Mouse (Mus musculus): ENCODE measurements around the gene Ehmt1. TPM values are rescaled to one million over a fixed set of nuclear protein-coding genes. Genes with fewer than 3 reads are reported as not detected.

Ehmt1 gene
- polyA plus RNA-seq, 1 experiment from 2014 or later = 99.5 TPM

DNA sequence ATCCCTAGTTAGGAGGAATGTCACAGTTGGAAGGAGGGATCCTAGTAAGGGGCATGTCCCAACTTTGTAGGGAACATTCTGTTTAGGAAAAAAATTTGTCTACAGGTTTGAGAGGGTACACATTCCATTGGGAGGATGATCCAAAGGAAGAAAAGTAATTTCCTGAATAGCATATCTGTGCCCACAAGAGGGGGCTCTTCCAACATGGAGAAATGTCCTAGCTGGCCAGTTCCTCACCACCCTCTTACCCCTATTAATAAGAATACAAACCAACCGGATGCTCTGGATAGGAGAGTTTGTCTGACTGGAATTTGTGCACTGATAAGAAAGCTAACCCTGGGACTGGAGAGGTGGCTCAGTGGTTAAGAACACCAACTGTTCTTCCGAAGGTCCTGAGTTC is 4.1 kb upstream of the Ehmt1 start:
- Histone ChIP-seq H3K4me3 (replicated peaks; ENCODE audit: low read depth, low read length) (no peak overlapping the region), H3K9ac (replicated peaks; ENCODE audit: low read length) (no peak overlapping the region), H3K36me3 (ENCODE audit: control insufficient read depth, insufficient read depth, low read length) (0 out of 2 replicates have a peak, but pooled peaks cover 3% of the 10 kb centered on the region), H3K4me1 (ENCODE audit: control insufficient read depth, insufficient read depth, low read length) (no peaks in the 10 kb centered on the region), H3K9me3 (ENCODE audit: control insufficient read depth, low read length) (no peaks in the 10 kb centered on the region), H3K27me3 (ENCODE audit: control insufficient read depth, insufficient read depth, low read length) (no peaks in the 10 kb centered on the region), H3K4me2 (ENCODE audit: low read length) (no peak overlapping the region), H3K27ac (replicated peaks; ENCODE audit: low read depth, low read length) (no peak overlapping the region)
- ATAC-seq (ENCODE audit: low FRiP score, low TSS enrichment) = no peak
- 49% methylated on average over 2 of the region's 2 CpGs for WGBS
- peak; percentile 35 for DNase-seq

DNA sequence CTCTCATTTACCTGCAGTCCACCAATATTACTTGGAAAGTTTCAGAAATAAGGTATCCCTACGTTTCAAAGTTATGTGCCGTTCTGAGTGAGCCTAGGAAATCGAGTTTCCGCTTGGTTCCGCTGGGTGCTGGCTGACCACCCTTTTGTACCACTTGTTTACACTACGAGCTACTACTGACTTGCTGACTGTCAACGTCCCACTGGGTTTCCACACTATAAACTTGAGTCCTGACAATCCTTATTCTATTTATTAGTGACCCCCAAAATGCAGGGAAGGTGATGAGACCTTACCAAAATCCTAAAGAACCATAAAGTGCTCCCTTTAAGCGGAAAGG is 393 bp upstream of the Ehmt1 start:
- Histone ChIP-seq H3K36me3 (ENCODE audit: control insufficient read depth, insufficient read depth, low read length) (no peaks in the 10 kb centered on the region), H3K4me1 (ENCODE audit: control insufficient read depth, insufficient read depth, low read length) (peaks cover 11% of the 10 kb centered on the region), H3K27ac (replicated peaks; ENCODE audit: low read depth, low read length) (peak overlapping the region; percentile 97; the same call in 1 of the 2 replicates), H3K9ac (replicated peaks; ENCODE audit: low read length) (peak overlapping the region; percentile 96), H3K4me3 (replicated peaks; ENCODE audit: low read depth, low read length) (peak overlapping the region; percentile 96), H3K4me2 (ENCODE audit: low read length) (peak overlapping the region; percentile 82), H3K27me3 (ENCODE audit: control insufficient read depth, insufficient read depth, low read length) (no peaks in the 10 kb centered on the region), H3K9me3 (ENCODE audit: control insufficient read depth, low read length) (no peaks in the 10 kb centered on the region)
- 8% methylated on average over 8 of the region's 8 CpGs for WGBS
- ATAC-seq (ENCODE audit: low FRiP score, low TSS enrichment) (peak; percentile 62), DNase-seq (no peak)

DNA sequence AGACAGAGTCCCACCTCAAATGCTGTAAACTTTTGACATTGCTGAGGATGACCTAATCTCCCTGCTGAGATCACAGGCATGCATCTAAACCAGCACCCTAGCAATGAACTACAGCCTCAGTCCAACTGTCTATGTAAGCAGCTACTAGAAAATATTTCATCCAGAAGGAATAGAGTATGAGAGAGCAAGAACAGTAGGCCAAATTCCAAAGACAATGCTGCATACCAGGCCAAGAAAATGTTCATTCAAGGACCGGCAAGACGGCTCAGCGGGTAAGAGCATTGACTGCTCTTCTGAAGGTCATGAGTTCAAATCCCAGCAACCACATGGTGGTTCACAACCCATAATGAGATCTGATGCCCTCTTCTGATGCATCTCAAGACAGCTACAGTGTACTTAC is 4.7 kb downstream of the Ehmt1 start:
- 91% methylated on average over 3 of the region's 3 CpGs for WGBS
- no peaks in the 10 kb centered on the region for H3K27me3 ChIP-seq (ENCODE audit: control insufficient read depth, insufficient read depth, low read length)
- no peak overlapping the region for H3K9ac ChIP-seq (replicated peaks; ENCODE audit: low read length)
- H3K4me3 ChIP-seq (replicated peaks; ENCODE audit: low read depth, low read length) = no peak overlapping the region
- peaks cover 10% of the 10 kb centered on the region for H3K36me3 ChIP-seq (ENCODE audit: control insufficient read depth, insufficient read depth, low read length)
- no peaks in the 10 kb centered on the region for H3K9me3 ChIP-seq (ENCODE audit: control insufficient read depth, low read length)
- DNase-seq (no peak), ATAC-seq (ENCODE audit: low FRiP score, low TSS enrichment) (no peak)
- H3K4me1 ChIP-seq (ENCODE audit: control insufficient read depth, insufficient read depth, low read length) = peaks cover 11% of the 10 kb centered on the region
- H3K4me2 ChIP-seq (ENCODE audit: low read length) = no peak overlapping the region
- H3K27ac ChIP-seq (replicated peaks; ENCODE audit: low read depth, low read length) = no peak overlapping the region

DNA sequence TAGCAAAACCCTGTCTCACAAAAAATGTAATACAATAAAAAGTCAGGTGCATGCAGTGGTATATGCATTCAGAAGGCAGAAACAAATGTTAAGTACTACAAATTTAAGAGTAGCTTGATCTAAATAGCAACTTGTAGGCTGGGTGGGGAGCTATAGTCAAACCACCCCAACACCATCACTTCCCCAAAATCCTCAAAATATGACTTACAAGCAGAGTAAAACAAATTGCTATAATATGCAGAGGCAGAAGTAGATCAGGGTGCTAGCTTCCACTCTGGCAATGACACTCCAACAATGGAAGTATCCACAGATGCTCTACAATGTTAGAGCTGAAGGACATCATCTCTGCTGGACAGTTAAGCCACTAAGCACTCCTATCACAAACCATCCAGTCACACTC is 6.8 kb downstream of the Ehmt1 start:
- Histone ChIP-seq H3K4me1 (ENCODE audit: control insufficient read depth, insufficient read depth, low read length) (peaks cover 6% of the 10 kb centered on the region), H3K9me3 (ENCODE audit: control insufficient read depth, low read length) (no peaks in the 10 kb centered on the region), H3K36me3 (ENCODE audit: control insufficient read depth, insufficient read depth, low read length) (peaks cover 10% of the 10 kb centered on the region), H3K9ac (replicated peaks; ENCODE audit: low read length) (no peak overlapping the region), H3K27ac (replicated peaks; ENCODE audit: low read depth, low read length) (no peak overlapping the region), H3K4me2 (ENCODE audit: low read length) (no peak overlapping the region), H3K27me3 (ENCODE audit: control insufficient read depth, insufficient read depth, low read length) (no peaks in the 10 kb centered on the region), H3K4me3 (replicated peaks; ENCODE audit: low read depth, low read length) (no peak overlapping the region)
- no peak for ATAC-seq (ENCODE audit: low FRiP score, low TSS enrichment)
- DNase-seq = no peak

DNA sequence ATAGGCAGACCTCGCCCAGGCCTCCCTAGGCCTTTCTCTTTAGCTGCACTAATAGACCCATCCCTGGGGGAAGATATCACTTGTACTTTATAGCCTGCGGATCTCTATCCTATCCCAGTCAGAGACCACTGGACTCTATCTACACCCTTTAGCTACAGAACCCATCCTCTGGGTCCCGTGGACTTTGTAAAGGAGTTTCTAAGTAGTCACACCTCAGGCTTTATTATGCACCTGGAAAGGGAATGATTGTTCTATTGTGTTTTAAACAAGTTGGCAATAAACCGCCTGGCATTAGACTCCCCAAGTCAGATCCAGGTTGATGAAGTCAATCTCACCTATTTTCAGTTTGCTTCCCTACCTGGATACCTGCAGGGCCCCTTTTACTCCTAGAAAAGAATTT is 7.2 kb downstream of the Ehmt1 start:
- WGBS = 97% methylated on average over 4 of the region's 4 CpGs

DNA sequence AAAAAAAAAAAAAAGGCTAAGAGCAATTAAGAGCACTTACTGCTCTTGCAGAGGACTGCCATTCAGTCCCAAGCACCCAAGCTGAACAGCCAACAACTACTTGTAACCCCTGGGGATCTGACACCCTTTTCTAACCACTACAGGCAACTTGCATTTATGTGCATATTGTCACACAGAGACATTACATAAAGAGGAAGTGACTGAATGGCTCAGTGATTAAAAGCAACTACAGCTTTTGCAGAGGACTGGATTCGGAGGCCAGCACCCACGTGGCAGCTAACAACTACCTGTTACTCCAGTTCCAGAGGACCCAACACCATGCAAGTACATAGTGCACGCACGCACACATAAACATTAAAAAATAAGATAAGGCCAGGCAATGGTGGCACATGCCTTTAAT is 8.9 kb downstream of the Ehmt1 start:
- no peak overlapping the region for H3K27ac ChIP-seq (replicated peaks; ENCODE audit: low read depth, low read length)
- H3K4me2 ChIP-seq (ENCODE audit: low read length) = no peak overlapping the region
- H3K27me3 ChIP-seq (ENCODE audit: control insufficient read depth, insufficient read depth, low read length) = no peaks in the 10 kb centered on the region
- no peak for ATAC-seq (ENCODE audit: low FRiP score, low TSS enrichment)
- peaks cover 10% of the 10 kb centered on the region for H3K36me3 ChIP-seq (ENCODE audit: control insufficient read depth, insufficient read depth, low read length)
- no peak for DNase-seq
- WGBS = over 99% methylated on average over 4 of the region's 4 CpGs
- H3K9me3 ChIP-seq (ENCODE audit: control insufficient read depth, low read length) = no peaks in the 10 kb centered on the region
- H3K4me1 ChIP-seq (ENCODE audit: control insufficient read depth, insufficient read depth, low read length) = peaks cover 13% of the 10 kb centered on the region
- no peak overlapping the region for H3K4me3 ChIP-seq (replicated peaks; ENCODE audit: low read depth, low read length)
- H3K9ac ChIP-seq (replicated peaks; ENCODE audit: low read length) = no peak overlapping the region

More for the DNA sequence above, 7.2 kb downstream of the Ehmt1 start:
- H3K36me3 ChIP-seq (ENCODE audit: control insufficient read depth, insufficient read depth, low read length) = peaks cover 10% of the 10 kb centered on the region
- no peaks in the 10 kb centered on the region for H3K9me3 ChIP-seq (ENCODE audit: control insufficient read depth, low read length)
- no peak for ATAC-seq (ENCODE audit: low FRiP score, low TSS enrichment)
- no peaks in the 10 kb centered on the region for H3K27me3 ChIP-seq (ENCODE audit: control insufficient read depth, insufficient read depth, low read length)
- no peak overlapping the region for H3K4me2 ChIP-seq (ENCODE audit: low read length)
- H3K27ac ChIP-seq (replicated peaks; ENCODE audit: low read depth, low read length) = no peak overlapping the region
- H3K9ac ChIP-seq (replicated peaks; ENCODE audit: low read length) = no peak overlapping the region
- H3K4me1 ChIP-seq (ENCODE audit: control insufficient read depth, insufficient read depth, low read length) = peaks cover 2% of the 10 kb centered on the region
- no peak for DNase-seq
- H3K4me3 ChIP-seq (replicated peaks; ENCODE audit: low read depth, low read length) = no peak overlapping the region

DNA sequence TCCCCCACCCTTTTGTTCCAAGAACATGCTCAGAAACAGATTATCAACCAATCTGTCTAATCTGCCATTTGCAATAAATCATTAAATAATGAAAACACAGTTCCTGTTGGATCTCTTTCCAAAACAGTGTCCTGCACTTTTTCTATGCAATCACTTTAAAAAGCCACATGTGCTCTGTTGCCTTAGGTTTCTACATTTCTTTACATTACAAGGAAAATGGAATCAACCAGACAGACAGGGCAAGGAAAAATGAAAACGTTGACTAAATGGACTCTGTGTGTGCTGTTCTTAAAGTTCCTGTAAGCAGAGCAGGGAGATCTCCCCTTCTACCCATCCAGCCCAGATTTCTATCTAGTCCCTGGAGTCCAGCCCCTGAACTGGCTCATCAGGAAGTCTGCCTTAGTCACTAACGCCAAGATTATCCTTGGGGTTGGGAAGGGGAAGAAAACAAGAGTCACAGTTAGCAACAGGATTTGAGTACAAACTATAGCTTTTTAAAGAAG is 13.7 kb downstream of the Ehmt1 start:
- DNase-seq (no peak), ATAC-seq (ENCODE audit: low FRiP score, low TSS enrichment) (no peak)
- Histone ChIP-seq H3K36me3 (ENCODE audit: control insufficient read depth, insufficient read depth, low read length) (no peaks in the 10 kb centered on the region), H3K9me3 (ENCODE audit: control insufficient read depth, low read length) (no peaks in the 10 kb centered on the region), H3K4me2 (ENCODE audit: low read length) (peak overlapping the region; percentile 36), H3K4me1 (ENCODE audit: control insufficient read depth, insufficient read depth, low read length) (peaks cover 19% of the 10 kb centered on the region), H3K9ac (replicated peaks; ENCODE audit: low read length) (peak overlapping the region; percentile 31), H3K27ac (replicated peaks; ENCODE audit: low read depth, low read length) (peak overlapping the region; percentile 84), H3K4me3 (replicated peaks; ENCODE audit: low read depth, low read length) (no peak overlapping the region), H3K27me3 (ENCODE audit: control insufficient read depth, insufficient read depth, low read length) (no peaks in the 10 kb centered on the region)
- 7% methylated on average over 2 of the region's 2 CpGs for WGBS

DNA sequence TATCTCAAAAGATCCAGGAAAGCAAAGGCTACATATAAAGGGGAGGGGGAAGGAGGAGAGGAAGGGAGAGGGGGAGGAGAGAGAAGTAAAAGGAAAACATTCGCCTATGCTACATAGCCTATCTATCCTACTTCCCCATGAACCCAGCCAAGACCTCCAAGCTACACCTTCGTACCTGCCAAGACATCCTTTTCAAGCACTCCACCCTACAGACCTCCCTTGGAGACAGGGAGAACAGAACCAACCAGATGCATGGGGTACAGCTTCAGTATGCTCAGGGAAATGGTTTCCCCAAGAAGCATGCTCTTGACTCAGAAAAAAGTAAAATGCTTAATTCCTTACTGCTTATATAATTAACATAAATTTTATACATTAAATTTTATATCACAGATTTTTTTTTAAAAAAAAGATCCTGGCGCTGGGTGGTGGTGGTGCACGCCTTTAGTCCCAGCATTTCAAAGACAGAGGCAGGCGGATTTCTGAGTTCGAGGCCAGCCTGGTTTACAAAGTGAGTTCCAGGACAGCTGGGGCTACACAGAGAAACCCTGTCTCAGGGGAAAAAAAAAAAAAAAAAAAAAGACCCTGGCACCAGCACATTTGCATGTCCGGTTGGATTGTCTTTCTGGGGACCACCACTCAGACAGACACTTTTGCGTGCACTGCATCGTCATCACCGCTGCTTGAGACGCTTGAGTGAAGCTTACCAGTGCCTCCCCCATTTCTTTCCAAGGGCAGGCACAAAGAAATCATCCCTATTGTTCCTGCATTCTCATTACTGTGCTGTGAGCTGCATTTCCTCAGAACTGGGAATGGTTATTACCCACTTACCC is 14.4 kb downstream of the Ehmt1 start:
- H3K9me3 ChIP-seq (ENCODE audit: control insufficient read depth, low read length) = no peaks in the 10 kb centered on the region
- WGBS = 39% methylated on average over 11 of the region's 11 CpGs
- peaks cover 19% of the 10 kb centered on the region for H3K4me1 ChIP-seq (ENCODE audit: control insufficient read depth, insufficient read depth, low read length)
- H3K4me2 ChIP-seq (ENCODE audit: low read length) = peak overlapping the region; percentile 36
- H3K27ac ChIP-seq (replicated peaks; ENCODE audit: low read depth, low read length) = peak overlapping the region; percentile 84
- H3K27me3 ChIP-seq (ENCODE audit: control insufficient read depth, insufficient read depth, low read length) = no peaks in the 10 kb centered on the region
- ATAC-seq (ENCODE audit: low FRiP score, low TSS enrichment) (0 out of 2 replicates have a peak, but pooled peaks have one; percentile 40), DNase-seq (peak; percentile 73)
- H3K36me3 ChIP-seq (ENCODE audit: control insufficient read depth, insufficient read depth, low read length) = no peaks in the 10 kb centered on the region
- peak overlapping the region; percentile 31 for H3K9ac ChIP-seq (replicated peaks; ENCODE audit: low read length)
- H3K4me3 ChIP-seq (replicated peaks; ENCODE audit: low read depth, low read length) = no peak overlapping the region

DNA sequence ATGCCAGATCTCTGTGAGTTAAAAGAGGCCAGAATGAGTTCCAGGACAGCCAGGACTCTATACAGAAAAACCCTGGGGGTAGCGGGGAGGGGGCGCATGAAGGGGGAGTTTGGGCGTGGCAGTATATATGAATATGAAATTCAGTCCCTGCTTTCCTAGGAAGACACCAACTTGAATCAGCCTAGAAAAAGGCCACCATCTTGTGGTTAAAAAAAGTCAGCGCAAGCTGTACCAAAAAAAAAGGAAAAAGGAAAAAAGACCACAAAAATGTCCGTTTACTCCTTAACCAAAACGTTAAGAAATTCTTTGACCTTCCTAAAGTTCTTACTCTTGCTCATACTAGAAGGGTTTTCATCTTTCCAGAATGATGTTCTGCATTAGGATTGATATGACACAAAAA is 16.4 kb downstream of the Ehmt1 start:
- H3K9me3 ChIP-seq (ENCODE audit: control insufficient read depth, low read length) = no peaks in the 10 kb centered on the region
- WGBS = 84% methylated on average over 6 of the region's 6 CpGs
- DNase-seq (no peak), ATAC-seq (ENCODE audit: low FRiP score, low TSS enrichment) (no peak)
- H3K27ac ChIP-seq (replicated peaks; ENCODE audit: low read depth, low read length) = no peak overlapping the region
- H3K36me3 ChIP-seq (ENCODE audit: control insufficient read depth, insufficient read depth, low read length) = no peaks in the 10 kb centered on the region
- H3K9ac ChIP-seq (replicated peaks; ENCODE audit: low read length) = no peak overlapping the region
- H3K4me2 ChIP-seq (ENCODE audit: low read length) = no peak overlapping the region
- no peaks in the 10 kb centered on the region for H3K27me3 ChIP-seq (ENCODE audit: control insufficient read depth, insufficient read depth, low read length)
- H3K4me1 ChIP-seq (ENCODE audit: control insufficient read depth, insufficient read depth, low read length) = peaks cover 19% of the 10 kb centered on the region
- H3K4me3 ChIP-seq (replicated peaks; ENCODE audit: low read depth, low read length) = no peak overlapping the region
